Mouse (Mus musculus) gastrocnemius, postnatal 14 days (tissue): ENCODE measurements at regions not wholly inside any gene's neighbourhood (a gene's known extent, or its start where the extent isn't known, plus 50 kb on each side); places are given as distances from the start of the nearest gene placed in this dataset.

ENCODE experiments used
- DNase-seq: peaks from one replicate; pipeline ENCODE4 v3.0.0; 2021; ENCODE audit warnings: mixed read lengths
- intact Hi-C: fragments of 180-260 bp; cut with DNase I; formaldehyde crosslinking; loops from one replicate; pipeline ENCODE4 v1.15.1; 2025; ENCODE audit warnings: low total_unique reads

DNA sequence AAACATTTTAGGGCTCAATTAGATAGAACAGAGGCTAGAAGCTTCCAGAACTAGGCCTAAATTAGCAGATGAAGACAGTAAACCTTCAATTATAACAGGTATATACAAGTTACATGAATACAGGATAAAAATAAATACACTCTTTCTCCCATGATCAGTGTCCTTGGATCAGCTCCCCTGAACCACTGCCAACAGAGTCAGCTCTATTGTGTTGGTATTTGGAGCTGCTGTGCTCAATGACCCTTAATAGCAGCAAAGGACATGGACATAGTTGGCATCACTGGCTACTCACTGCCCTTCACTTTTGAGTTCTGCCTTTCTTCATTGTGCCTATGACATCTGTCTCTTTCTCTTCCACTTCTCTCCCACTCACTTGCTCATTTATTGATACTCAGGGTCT is 639.1 kb upstream of the 4921530L21Rik start:
- no peak for DNase-seq
- intact Hi-C loops = no loop called here

DNA sequence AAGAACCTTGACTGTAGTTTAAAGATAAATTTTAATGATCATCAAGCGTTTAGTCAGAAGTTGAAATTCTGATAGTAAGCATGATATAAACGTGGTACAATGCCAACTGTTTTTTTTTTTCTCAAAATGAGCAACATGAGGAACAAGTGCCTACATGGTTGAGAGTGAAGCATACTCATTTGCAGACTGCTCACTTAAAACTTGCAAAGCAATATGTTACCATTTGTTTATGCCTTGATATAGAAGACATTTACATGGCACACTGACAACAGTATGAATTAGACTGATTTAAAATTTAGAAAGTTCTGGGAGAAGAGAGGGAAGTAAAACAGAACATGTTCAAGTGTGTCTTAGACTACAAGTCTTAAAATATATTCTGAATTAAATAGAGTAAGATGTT is 632.2 kb upstream of the 4921530L21Rik start:
- no peak for DNase-seq
- intact Hi-C loops = no loop called here

DNA sequence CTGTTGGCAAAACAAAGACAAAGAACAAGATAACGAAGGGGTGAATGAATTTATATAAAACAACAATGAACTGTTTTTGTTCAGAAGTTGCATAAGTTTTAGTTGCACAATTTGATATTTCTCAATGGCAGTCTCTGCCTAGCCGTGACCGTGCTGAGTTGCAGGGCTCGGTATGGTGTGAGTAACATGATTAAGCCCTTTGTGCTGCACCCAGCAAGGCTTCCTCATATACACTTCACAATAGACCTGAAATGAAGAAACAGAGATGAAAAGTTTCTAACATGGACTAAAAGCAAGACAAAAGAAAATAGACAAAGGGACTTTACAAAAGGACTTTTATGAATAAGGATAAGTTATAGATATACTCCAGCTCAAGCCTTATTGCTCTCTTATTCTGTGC is 624.9 kb upstream of the 4921530L21Rik start:
- intact Hi-C loops = no loop called here
- DNase-seq = no peak

DNA sequence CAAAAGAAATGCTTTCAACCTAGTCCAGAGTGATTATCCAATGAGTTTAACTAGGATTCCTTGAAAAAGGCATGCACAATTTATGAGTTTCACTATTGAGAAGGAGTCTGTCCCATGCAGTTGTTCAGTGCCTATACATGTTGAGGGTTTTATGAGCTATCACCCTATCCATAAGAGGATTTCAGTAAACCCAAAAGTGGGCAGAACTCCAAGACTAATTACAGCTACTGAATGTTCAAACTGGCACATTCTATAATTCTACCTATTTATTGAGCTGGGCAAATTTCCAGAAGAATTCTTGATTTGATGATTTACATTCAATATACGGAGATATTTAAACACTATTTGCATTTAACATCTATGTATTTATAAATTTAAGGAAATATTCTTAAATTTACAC is 599.6 kb upstream of the 4921530L21Rik start:
- DNase-seq = no peak
- intact Hi-C loops = no loop called here

DNA sequence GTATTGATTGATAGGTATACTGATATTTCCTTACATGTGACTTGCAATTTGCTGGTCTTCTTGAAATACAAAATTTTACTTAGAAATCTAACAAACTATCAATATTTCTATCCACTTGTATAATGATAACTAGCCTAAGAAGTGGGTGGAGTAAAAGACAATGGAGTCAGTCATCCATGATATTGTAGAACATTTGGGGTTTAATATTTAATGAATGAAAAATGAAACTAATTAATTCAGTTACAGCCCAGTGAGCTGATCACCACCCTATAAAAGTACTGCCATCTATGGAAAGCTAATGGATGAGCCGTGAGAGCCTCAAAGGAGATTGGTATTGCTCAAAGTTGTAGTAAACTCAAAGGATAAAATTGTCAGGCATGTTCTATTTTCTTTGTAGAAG is 599.0 kb upstream of the 4921530L21Rik start:
- intact Hi-C loops = no loop called here

DNA sequence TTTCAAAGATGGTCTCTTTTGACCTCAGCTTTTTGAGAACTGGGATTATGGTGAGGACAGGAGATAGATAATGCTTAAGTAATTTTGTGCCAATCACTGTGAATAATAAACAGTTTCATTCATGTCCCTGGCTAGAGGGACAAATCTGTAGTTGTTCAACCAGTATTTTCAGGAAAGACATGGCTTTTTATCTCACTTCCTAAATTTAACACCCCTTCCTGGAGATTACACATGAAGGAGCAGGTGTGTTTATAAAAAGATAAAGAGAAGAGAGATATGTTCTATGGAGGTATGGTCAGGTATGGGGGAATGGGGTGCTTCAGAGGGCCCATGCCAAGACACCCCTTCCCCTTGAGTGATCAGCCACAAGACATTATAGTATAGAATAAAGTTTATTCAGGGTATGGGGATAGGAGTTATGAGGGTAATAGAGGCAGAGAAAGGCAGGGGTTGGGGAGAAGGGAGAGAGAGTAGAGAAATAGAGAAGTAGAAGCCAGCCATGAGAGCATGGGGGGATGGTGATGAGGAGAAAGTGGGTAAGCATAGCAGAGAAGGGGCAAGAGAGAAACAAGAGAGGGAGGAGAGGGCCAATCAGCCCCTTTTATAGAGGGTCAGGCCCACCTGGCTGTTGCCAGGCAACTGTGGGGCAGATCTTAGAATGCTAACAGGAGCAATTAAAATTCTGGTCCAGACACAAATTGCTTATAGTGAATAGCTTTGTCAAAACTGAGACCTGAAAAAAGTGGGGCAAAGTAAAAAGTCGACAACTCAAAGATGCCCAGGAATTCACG is 566.7 kb upstream of the 4921530L21Rik start:
- intact Hi-C loops = no loop called here
- no peak for DNase-seq

More for the DNA sequence above, 599.0 kb upstream of the 4921530L21Rik start:
- DNase-seq = no peak

DNA sequence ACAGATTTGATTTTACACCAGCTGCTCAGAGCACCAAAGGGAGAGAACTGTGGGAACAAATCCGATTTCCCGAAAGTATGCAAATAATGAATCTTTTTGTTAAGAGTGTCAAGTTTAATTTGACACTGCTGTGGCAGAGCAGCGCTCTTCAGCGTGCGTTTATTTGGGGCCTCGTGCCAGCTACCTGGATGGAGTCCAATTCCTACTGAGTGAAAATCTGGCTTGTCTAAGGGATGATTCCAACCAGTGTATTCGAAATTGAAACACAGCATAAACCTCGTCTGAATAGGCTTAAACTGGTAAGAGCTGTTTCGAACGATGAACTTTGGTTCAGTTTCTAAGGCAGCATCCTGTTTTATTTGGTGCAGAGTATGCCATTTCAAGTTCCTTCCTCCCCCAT is 524.1 kb upstream of the 4921530L21Rik start:
- intact Hi-C loops = no loop called here
- peak; percentile 4 for DNase-seq
